Mouse (Mus musculus): ENCODE results near the gene Rag2. TPM values are rescaled to one million over a fixed set of nuclear protein-coding genes. Genes with fewer than 3 reads are reported as not detected.

The Rag2 gene
- total RNA-seq, 2 experiments from 2014 or later, result not detected

GRCm38 (mm10) chr2:101679164-101679784 is 54.8 kb downstream of the Rag2 start:
- DNase-seq (ENCODE audit: extremely low spot score in 1 of 2, low spot score in 1 of 2), result no peak

Other genes with a start within 250 kb of the Rag2 start
- under 1 TPM; 0.16 to 0.22 TPM for gene Rag1, start 24.8 kb downstream of the Rag2 start, total RNA-seq (2021)
- gene B230118H07Rik, start 24.8 kb downstream of the Rag2 start, total RNA-seq (2021), result 10 to 100 TPM; 30.7 to 33.0 TPM
- 10 to 100 TPM; 14.0 to 14.7 TPM for gene Traf6, start 53.7 kb downstream of the Rag2 start, total RNA-seq (2021)